Mouse (Mus musculus) frontal cortex, postnatal 25 days (tissue): Measurements from ENCODE around the gene Cd59a.

Source experiments
- DNase-seq, 2 experiments: peaks; one replicate each; pipeline ENCODE4 v3.0.0; 2022; ENCODE audit warnings: low spot score in 2 of 2

Cd59a gene

GRCm38 (mm10) chr2:104142140-104142539 lies 46.5 kb downstream of the Cd59a start:
- DNase-seq = no peak

GRCm38 (mm10) chr2:104144004-104144403 lies 48.4 kb downstream of the Cd59a start:
- DNase-seq = no peak

- no peak for DNase-seq
Measured at GRCm38 (mm10) chr2:104145983-104146382, 50.4 kb downstream of the Cd59a start.

- DNase-seq = no peak
Measured at GRCm38 (mm10) chr2:104147910-104148561, 52.4 kb downstream of the Cd59a start.

- DNase-seq = no peak
Measured at GRCm38 (mm10) chr2:104150608-104151397, 55.2 kb downstream of the Cd59a start.

GRCm38 (mm10) chr2:104153345-104153744 lies 57.7 kb downstream of the Cd59a start:
- no peak for DNase-seq

GRCm38 (mm10) chr2:104153876-104154275 lies 58.3 kb downstream of the Cd59a start:
- no peak for DNase-seq

GRCm38 (mm10) chr2:104157831-104158230 lies 62.2 kb downstream of the Cd59a start:
- no peak for DNase-seq

- DNase-seq = no peak
Measured at GRCm38 (mm10) chr2:104163418-104163817, 67.8 kb downstream of the Cd59a start.

GRCm38 (mm10) chr2:104163978-104164487 lies 68.4 kb downstream of the Cd59a start:
- DNase-seq = no peak
